Mouse (Mus musculus) midbrain, postnatal 0 days (tissue): ENCODE results near the gene Kalrn. TPM values are rescaled to one million over a fixed set of nuclear protein-coding genes. Genes with fewer than 3 reads are reported as not detected.
"Not testable (repeated sequence)": the region's sequence is repeated elsewhere in the genome, so short reads cannot be mapped to it uniquely, and the experiment has no call there.

Experiments used
- ATAC-seq: fragments of 200-750 bp; cut with Nextera tagmentation; 2 replicates; pipeline ENCODE4 v1.8.0; 2017; ENCODE audit warnings: moderate number of reproducible peaks, mild to moderate bottlenecking, moderate TSS enrichment, moderate library complexity; ENCODE audit not compliant: low FRiP score
- DNase-seq: peaks from one replicate; pipeline ENCODE4 v3.0.0-alpha.2; 2015; ENCODE audit warnings: low spot score
- H3K27ac ChIP-seq: fragments of 300-500 bp; sonication (generic); 2 replicates; pipeline ENCODE4 v1.5.1; 2014; ENCODE audit warnings: low read depth, mild to moderate bottlenecking, low read length, mixed read lengths
- H3K27me3 ChIP-seq: fragments of 300-500 bp; sonication (generic); 2 replicates; pipeline ENCODE4 v1.6.1; 2014; ENCODE audit warnings: low read length, control low read depth, mixed read lengths; ENCODE audit not compliant: insufficient read depth
- H3K36me3 ChIP-seq: fragments of 300-500 bp; sonication (generic); 2 replicates; pipeline ENCODE4 v1.6.1; 2014; ENCODE audit warnings: low read length, control low read depth, mixed read lengths; ENCODE audit not compliant: insufficient read depth
- H3K4me1 ChIP-seq: fragments of 300-500 bp; sonication (generic); 2 replicates; pipeline ENCODE4 v1.6.1; 2014; ENCODE audit warnings: mild to moderate bottlenecking, control low read depth, antibody characterized with exemption, low read length, mixed read lengths; ENCODE audit not compliant: insufficient read depth
- H3K4me2 ChIP-seq: fragments of 300-500 bp; sonication (generic); 2 replicates; pipeline ENCODE4 v1.6.1; 2014; ENCODE audit warnings: low read depth, mild to moderate bottlenecking, low read length, mixed read lengths; ENCODE audit not compliant: poor library complexity, severe bottlenecking
- H3K4me3 ChIP-seq: fragments of 300-500 bp; sonication (generic); 2 replicates; pipeline ENCODE4 v1.5.1; 2014; ENCODE audit warnings: low read depth, mild to moderate bottlenecking, low read length, moderate library complexity
- H3K9ac ChIP-seq: fragments of 300-500 bp; sonication (generic); replicated peaks from 2 replicates; pipeline ENCODE4 v1.6.1; 2014; ENCODE audit warnings: mild to moderate bottlenecking, low read length, moderate library complexity, mixed read lengths; ENCODE audit not compliant: poor library complexity, severe bottlenecking
- H3K9me3 ChIP-seq: fragments of 300-500 bp; sonication (generic); 2 replicates; pipeline ENCODE4 v1.6.1; 2016; ENCODE audit warnings: low read length, control low read depth
- CTCF ChIP-seq: IDR thresholded peaks from 2 replicates; pipeline ENCODE4 v1.5.1; 2016; ENCODE audit warnings: antibody characterized with exemption, mild to moderate bottlenecking
- WGBS: fragments of 180-500 bp; shearing (Covaris S2); extraction: QIAGEN DNeasy Blood & Tissue Kit; methylation state at CpG from one replicate; pipeline ENCODE4 v1.1.7; 2014; 5-methylcytosine and 5-hydroxymethylcytosine counted together
- polyA plus RNA-seq: library from polyadenylated mRNA; unstranded; fragments of >200 nt; fragmentation: Nextera tagmentation; extraction: Ambion mirVana; gene quantifications from 2 replicates; pipeline ENCODE4 v1.2.1, GENCODE M21; 2015
- total RNA-seq: library from RNA; depleted of rRNA; stranded (reverse); fragments of >200 nt; gene quantifications from 2 replicates; pipeline ENCODE4 v1.2.3, GENCODE M21; 2014

Gene Kalrn
- total and polyA plus RNA-seq, 2 experiments from 2014 or later, result 23.6 to 128 TPM

DNA sequence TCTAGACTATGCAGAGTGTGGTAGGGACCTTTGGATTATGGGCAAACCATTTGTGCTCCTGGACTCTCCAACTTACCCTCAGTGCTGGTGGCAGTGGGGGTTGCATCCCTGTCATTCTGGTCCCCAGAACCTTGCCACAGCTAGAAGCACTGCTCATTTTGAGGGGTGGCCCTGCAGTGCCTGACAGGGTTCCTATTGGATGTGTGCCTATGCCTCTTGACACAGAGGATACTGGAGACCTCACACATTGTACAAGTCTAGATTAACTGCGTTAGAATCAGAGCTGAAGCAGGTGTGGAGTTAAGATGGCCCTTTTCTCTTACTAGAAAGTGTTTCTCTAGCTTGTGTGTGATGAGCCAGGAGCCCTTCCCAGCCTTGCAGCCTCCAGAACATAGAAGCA lies 265.0 kb downstream of the Kalrn start:
- TF ChIP-seq CTCF, result no peak

DNA sequence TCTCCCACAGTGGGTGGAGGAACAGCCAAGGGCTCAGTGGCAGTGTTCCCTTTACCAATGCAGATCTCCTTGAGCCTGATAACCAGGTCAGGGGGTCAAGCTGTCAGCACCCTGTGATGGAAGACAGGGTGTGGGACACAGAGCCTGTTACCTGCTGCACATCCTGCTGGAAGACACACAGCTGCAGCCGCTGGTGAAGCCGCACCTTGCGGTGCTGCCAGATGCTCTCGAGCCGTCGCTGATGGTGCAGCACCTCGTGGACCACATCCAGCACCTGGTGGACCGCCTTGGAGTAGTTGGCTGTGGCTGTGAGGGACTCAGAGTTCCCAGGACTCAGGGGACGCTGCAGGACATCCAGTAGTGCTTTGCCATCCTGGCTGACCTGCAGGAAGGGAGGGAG lies 265.9 kb downstream of the Kalrn start:
- WGBS, result 91% methylated on average over 9 of the region's 9 CpGs
- Histone ChIP-seq H3K4me3 (no peak overlapping the region), H3K9me3 (no peaks in the 10 kb centered on the region), H3K27me3 (no peaks in the 10 kb centered on the region), H3K9ac (no peak overlapping the region), H3K27ac (no peak overlapping the region), H3K4me1 (no peaks in the 10 kb centered on the region), H3K4me2 (no peak overlapping the region), H3K36me3 (peaks cover 29% of the 10 kb centered on the region)
- no peak for DNase-seq
- ATAC-seq, result no peak
- TF ChIP-seq CTCF, result no peak

More for the DNA sequence above, 265.0 kb downstream of the Kalrn start:
- 90% methylated on average over 1 of the region's 1 CpGs for WGBS
- DNase-seq (no peak), ATAC-seq (no peak)
- peaks cover 29% of the 10 kb centered on the region for H3K36me3 ChIP-seq
- no peaks in the 10 kb centered on the region for H3K9me3 ChIP-seq
- H3K9ac ChIP-seq, result no peak overlapping the region
- no peak overlapping the region for H3K4me2 ChIP-seq
- no peak overlapping the region for H3K4me3 ChIP-seq
- H3K27me3 ChIP-seq, result no peaks in the 10 kb centered on the region
- H3K27ac ChIP-seq, result no peak overlapping the region
- no peaks in the 10 kb centered on the region for H3K4me1 ChIP-seq

DNA sequence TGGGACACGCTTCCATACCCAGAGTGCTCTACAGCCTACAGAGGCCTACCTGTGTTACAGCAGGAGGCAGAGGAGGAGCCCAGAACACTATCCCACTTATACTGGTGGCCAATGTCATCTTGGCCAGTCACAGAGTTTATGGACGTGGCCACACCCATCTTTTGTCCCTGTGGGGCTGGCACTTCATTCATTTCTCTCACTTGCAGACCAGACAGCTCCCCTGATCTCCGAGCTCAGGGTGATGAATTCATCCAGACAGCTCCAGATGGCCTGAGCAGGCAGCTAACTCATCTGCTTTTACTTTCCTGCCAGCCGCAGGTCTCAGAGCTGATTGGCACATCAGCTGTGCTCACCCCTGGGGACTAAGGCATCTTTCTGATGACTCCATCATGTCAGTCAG lies 267.7 kb downstream of the Kalrn start:
- DNase-seq, result peak; percentile 62

DNA sequence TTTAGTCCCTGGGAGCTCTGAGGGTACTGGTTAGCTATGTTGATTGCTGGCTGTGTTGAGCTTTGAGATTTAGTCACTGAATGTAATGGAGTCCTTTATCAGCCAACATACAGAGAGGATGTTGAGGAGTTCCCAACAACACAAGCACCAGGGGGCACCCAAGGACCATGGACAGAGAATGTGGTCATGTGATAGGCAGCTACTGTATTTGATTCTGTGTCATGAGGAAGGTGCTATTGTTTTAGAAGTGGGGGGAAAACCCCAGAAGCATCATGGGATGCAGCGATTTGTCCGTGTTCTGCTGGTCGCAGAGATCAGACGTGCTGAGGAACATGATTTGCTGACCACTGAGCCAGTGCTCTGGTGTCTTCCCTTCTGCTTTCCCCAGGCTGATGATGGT lies 269.5 kb downstream of the Kalrn start:
- peaks cover 20% of the 10 kb centered on the region for H3K36me3 ChIP-seq
- not testable (repeated sequence) for H3K27me3 ChIP-seq, H3K27ac ChIP-seq, ATAC-seq, H3K4me2 ChIP-seq, H3K4me3 ChIP-seq, H3K4me1 ChIP-seq, H3K9me3 ChIP-seq, H3K9ac ChIP-seq
- peak; percentile 33 for DNase-seq
- peak; percentile 60 for TF ChIP-seq CTCF
- WGBS, result 60% methylated on average over 4 of the region's 4 CpGs

More for the DNA sequence above, 267.7 kb downstream of the Kalrn start:
- Histone ChIP-seq H3K9me3 (no peaks in the 10 kb centered on the region), H3K9ac (no peak overlapping the region), H3K4me3 (no peak overlapping the region), H3K4me2 (no peak overlapping the region), H3K4me1 (no peaks in the 10 kb centered on the region), H3K27ac (no peak overlapping the region), H3K27me3 (no peaks in the 10 kb centered on the region), H3K36me3 (peaks cover 29% of the 10 kb centered on the region)
- TF ChIP-seq CTCF, result no peak
- WGBS, result 66% methylated on average over 4 of the region's 4 CpGs
- no peak for ATAC-seq

DNA sequence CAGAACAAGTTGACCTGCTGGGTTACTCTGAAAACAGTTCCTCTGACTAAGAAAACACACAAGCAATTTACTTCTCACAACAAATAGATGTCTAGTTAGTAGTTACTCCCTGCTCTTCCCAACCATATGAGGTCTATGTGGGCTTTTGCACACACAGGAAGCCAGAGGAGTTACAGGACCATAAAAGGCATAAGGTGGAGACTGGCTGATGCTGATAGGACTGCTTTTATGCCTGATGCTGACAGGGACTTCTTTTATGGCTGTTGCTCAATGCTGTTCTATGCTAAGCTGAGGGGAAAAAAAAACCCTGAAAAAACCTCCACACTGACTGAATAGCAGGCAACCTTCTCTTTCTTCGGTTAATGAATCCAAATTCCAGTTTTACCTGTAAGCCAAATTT lies 270.8 kb downstream of the Kalrn start:
- Histone ChIP-seq H3K27me3 (no peaks in the 10 kb centered on the region), H3K4me3 (no peak overlapping the region), H3K4me1 (no peaks in the 10 kb centered on the region), H3K9me3 (no peaks in the 10 kb centered on the region), H3K9ac (no peak overlapping the region), H3K27ac (no peak overlapping the region), H3K4me2 (no peak overlapping the region), H3K36me3 (peaks cover 14% of the 10 kb centered on the region)
- no peak for TF ChIP-seq CTCF
- WGBS, result 82% methylated on average over 1 of the region's 1 CpGs
- no peak for DNase-seq
- ATAC-seq, result no peak

DNA sequence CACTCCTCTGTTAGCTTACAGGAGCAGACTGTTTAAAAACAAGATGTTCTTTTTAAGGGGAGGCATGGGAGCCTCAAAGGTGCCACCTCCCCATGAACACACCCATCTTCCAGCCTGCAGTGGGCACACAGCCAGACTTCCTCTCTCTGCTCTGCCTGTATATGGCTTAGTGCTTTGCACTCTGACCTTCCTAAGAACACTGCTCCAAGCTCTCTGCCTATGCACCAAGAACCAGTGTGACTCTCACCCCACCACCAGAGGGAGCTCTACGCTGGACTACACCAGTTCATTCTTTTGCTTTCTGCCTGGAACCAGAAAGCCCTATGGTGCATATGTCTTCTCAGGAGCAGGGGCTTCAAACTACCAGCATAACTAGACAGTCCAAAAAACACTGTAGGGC lies 271.3 kb downstream of the Kalrn start:
- peak; percentile 55 for TF ChIP-seq CTCF
- H3K27me3 ChIP-seq, result no peaks in the 10 kb centered on the region
- no peak overlapping the region for H3K4me2 ChIP-seq
- no peak for ATAC-seq
- no peaks in the 10 kb centered on the region for H3K4me1 ChIP-seq
- no peak overlapping the region for H3K27ac ChIP-seq
- no peak overlapping the region for H3K9ac ChIP-seq
- 84% methylated on average over 1 of the region's 1 CpGs for WGBS
- H3K4me3 ChIP-seq, result no peak overlapping the region
- DNase-seq, result no peak
- 0 out of 2 replicates have a peak, but pooled peaks cover 10% of the 10 kb centered on the region for H3K36me3 ChIP-seq
- no peaks in the 10 kb centered on the region for H3K9me3 ChIP-seq
